Mouse (Mus musculus): ENCODE results near the gene Dtx1.
A peak's percentile ranks its signal among the peaks of the same experiment; 100 is the strongest.

Dtx1 gene

GRCm38 (mm10) chr5:120634860-120635259 lies 76.9 kb downstream of the Dtx1 start:
- no peak for DNase-seq

- DNase-seq: peak; percentile 25
Measured at GRCm38 (mm10) chr5:120634131-120634530, 77.6 kb downstream of the Dtx1 start, which contains the start of gene Cfap73. Gene Cfap73, minus strand, starts transcription at chr5:120634235.

GRCm38 (mm10) chr5:120631892-120632291 lies 79.8 kb downstream of the Dtx1 start:
- no peak for DNase-seq

DNA sequence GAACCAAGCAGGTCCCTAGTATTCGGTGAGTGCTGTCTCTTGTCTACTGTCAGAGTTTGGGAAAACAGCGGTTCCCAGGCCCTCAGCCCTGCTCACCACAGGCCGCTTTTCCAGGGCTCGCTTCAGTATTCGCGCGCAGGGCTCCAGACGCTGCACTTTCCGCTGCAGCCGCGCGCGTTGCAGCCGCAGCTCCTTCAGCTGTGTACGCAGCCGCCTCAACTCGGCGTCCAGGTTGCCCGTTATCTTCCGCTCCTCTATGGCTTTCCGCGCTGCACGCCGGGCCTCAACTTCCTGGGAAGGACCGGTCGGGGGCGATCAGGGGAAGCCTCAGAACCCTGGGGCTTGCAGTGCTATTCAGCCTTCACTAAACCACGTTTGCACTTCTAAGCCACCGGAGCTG lies 80.6 kb downstream of the Dtx1 start:
- peak; percentile 37 for DNase-seq

Measured in retina, postnatal 1 day (tissue).